In genomic region chr19:55137884-55138283, GRCm38 (mm10) we compare ENCODE assay signal across 9 mouse cellular contexts. TPM values are rescaled to one million over a fixed set of nuclear protein-coding genes. Genes with fewer than 3 reads are reported as not detected.
A peak's percentile ranks its signal among the peaks of the same experiment; 100 is the strongest.
DNase-seq lines count a peak whose midpoint lies in the region; ATAC-seq and TF ChIP-seq lines count a peak whose summit lies in the region.
"Had no signal": no experiment of that assay in that cellular context is flagged by ENCODE, and none has a peak within 500 bp of the region (broad histone marks: within the 10 kb centered on the region; RNA-seq: fewer than 3 reads in every experiment).

No protein-coding gene starts in this region.

- no peak for TF ChIP-seq POLR2A in lung, adult 2 months (IDR thresholded peaks at IDR 0.05; ENCODE audit: borderline replicate concordance, extremely low read depth, low read depth, low read length)

- no peaks in the 10 kb centered on the region for H3K27me3 ChIP-seq in lung, embryonic 16.5 days (ENCODE audit: control insufficient read depth, insufficient read depth, low read depth, low read length)
- H3K27me3 ChIP-seq in hindbrain, embryonic 10.5 days (ENCODE audit: insufficient read depth, poor library complexity, severe bottlenecking) = no peaks in the 10 kb centered on the region
- no peaks in the 10 kb centered on the region for H3K27me3 ChIP-seq in midbrain, postnatal 0 days (ENCODE audit: insufficient read depth, low read length)

- ATAC-seq in lung, embryonic 16.5 days (ENCODE audit: low read depth) = peak; percentile 88
- ATAC-seq in midbrain, postnatal 0 days (ENCODE audit: low FRiP score) = peak; percentile 76
- ATAC-seq in cerebellum, adult (ENCODE audit: insufficient number of reproducible peaks, low FRiP score, low TSS enrichment) = no peak

- 32% methylated on average over 7 of the region's 7 CpGs for WGBS in lung, embryonic 16.5 days
- WGBS in lung, adult 2 months = 32% methylated on average over 7 of the region's 7 CpGs
- 20% methylated on average over 7 of the region's 7 CpGs for WGBS in hindbrain, embryonic 10.5 days
- 20% methylated on average over 7 of the region's 7 CpGs for WGBS in midbrain, postnatal 0 days

- no peaks in the 10 kb centered on the region for H3K9me3 ChIP-seq in lung, embryonic 16.5 days (ENCODE audit: control insufficient read depth, low read length)
- H3K9me3 ChIP-seq in hindbrain, embryonic 10.5 days = no peaks in the 10 kb centered on the region
- no peaks in the 10 kb centered on the region for H3K9me3 ChIP-seq in midbrain, postnatal 0 days (ENCODE audit: low read length)

- H3K36me3 ChIP-seq in lung, embryonic 16.5 days (ENCODE audit: control insufficient read depth, insufficient read depth, low read length) = no peaks in the 10 kb centered on the region
- H3K36me3 ChIP-seq in hindbrain, embryonic 10.5 days = no peaks in the 10 kb centered on the region
- H3K36me3 ChIP-seq in midbrain, postnatal 0 days (ENCODE audit: insufficient read depth, low read length) = no peaks in the 10 kb centered on the region

- peaks cover 21% of the 10 kb centered on the region for H3K4me1 ChIP-seq in lung, embryonic 16.5 days (replicated peaks; ENCODE audit: control insufficient read depth, insufficient read depth, low read length)
- H3K4me1 ChIP-seq in lung, adult 2 months (ENCODE audit: control insufficient read depth, insufficient read depth, low read length) = peaks cover 7% of the 10 kb centered on the region
- peaks cover 44% of the 10 kb centered on the region for H3K4me1 ChIP-seq in hindbrain, embryonic 10.5 days (replicated peaks)
- H3K4me1 ChIP-seq in midbrain, postnatal 0 days (ENCODE audit: insufficient read depth, low read length) = no peaks in the 10 kb centered on the region

- no peak overlapping the region for H3K9ac ChIP-seq in lung, embryonic 16.5 days (ENCODE audit: low read length)
- H3K9ac ChIP-seq in midbrain, postnatal 0 days (replicated peaks; ENCODE audit: low read length, poor library complexity, severe bottlenecking) = no peak overlapping the region

- H3K27ac ChIP-seq in lung, embryonic 16.5 days (ENCODE audit: low read length) = peak overlapping the region; percentile 83
- H3K27ac ChIP-seq in hindbrain, embryonic 10.5 days = peak overlapping the region; percentile 79
- H3K27ac ChIP-seq in midbrain, postnatal 0 days (ENCODE audit: low read depth, low read length) = no peak overlapping the region

- H3K4me3 ChIP-seq in lung, embryonic 16.5 days (ENCODE audit: low read length) = no peak overlapping the region
- H3K4me3 ChIP-seq in lung, adult 2 months (replicated peaks; ENCODE audit: extremely low read depth, low read depth, low read length) = no peak overlapping the region
- no peak overlapping the region for H3K4me3 ChIP-seq in hindbrain, embryonic 10.5 days
- H3K4me3 ChIP-seq in midbrain, postnatal 0 days (ENCODE audit: low read depth, low read length) = no peak overlapping the region

- TF ChIP-seq CTCF in lung, adult 2 months (IDR thresholded peaks at IDR 0.05; ENCODE audit: insufficient read depth, low read length) = no peak
- TF ChIP-seq CTCF in midbrain, postnatal 0 days (IDR thresholded peaks at IDR 0.05) = no peak

- DNase-seq in heart, adult 9 months (ENCODE audit: low spot score in 2 of 2) = peak; percentile 30 to 46
- no peak for DNase-seq in heart, adult 8-10 months (ENCODE audit: low spot score)
- no peak for DNase-seq in lung, adult 2 months
- peak; percentile 42 for DNase-seq in hindbrain, embryonic 10.5 days (ENCODE audit: low spot score)
- peak; percentile 77 for DNase-seq in midbrain, postnatal 0 days (ENCODE audit: low spot score)
- no peak for DNase-seq in layer of hippocampus, postnatal 14 days (ENCODE audit: low spot score in 2 of 2)
- DNase-seq: liver had no signal

- no peak overlapping the region for H3K4me2 ChIP-seq in lung, embryonic 16.5 days (ENCODE audit: low read depth, low read length)
- no peak overlapping the region for H3K4me2 ChIP-seq in midbrain, postnatal 0 days (ENCODE audit: low read depth, low read length, poor library complexity, severe bottlenecking)

RNA-seq across cellular contexts. Expression of gene Gpam, which starts 10.8 kb away (rescaled TPM):
- 100 to 1,000 TPM; 170 to 216 (median 189) TPM for total RNA-seq in heart, adult 8-10 months (2022)
- polyA plus RNA-seq in lung, embryonic 16.5 days (2015; fragmentation: Nextera tagmentation; extraction: Ambion mirVana) = 37.4 and 37.7 TPM in 2 replicates
- 59.0 and 70.8 TPM in 2 replicates for polyA plus RNA-seq in lung, adult 2 months (2012; rRNA removed)
- 20.1 and 20.5 TPM in 2 replicates for polyA plus RNA-seq in hindbrain, embryonic 10.5 days (2016; fragmentation: Nextera tagmentation; extraction: Ambion mirVana)
- total RNA-seq in midbrain, postnatal 0 days (2014; rRNA removed) = 81.1 and 83.0 TPM in 2 replicates
- 23.6 and 24.0 TPM in 2 replicates for polyA plus RNA-seq in midbrain, postnatal 0 days (2015; fragmentation: Nextera tagmentation; extraction: Ambion mirVana)
- total RNA-seq in layer of hippocampus, postnatal 14 days (2021) = 10 to 100 TPM; 83.6 to 86.9 TPM

RNA-seq across cellular contexts. Expression of gene Tectb, which starts 42.6 kb away (rescaled TPM):
- total RNA-seq in heart, adult 8-10 months (2022) = under 1 TPM; 0.14 to 0.41 (median 0.29) TPM
- 0.30 and 0.48 TPM in 2 replicates for polyA plus RNA-seq in lung, embryonic 16.5 days (2015; fragmentation: Nextera tagmentation; extraction: Ambion mirVana)
- polyA plus RNA-seq in lung, adult 2 months (2012; rRNA removed) = 0.09 and 0.32 TPM in 2 replicates
- not detected in 2 replicates for polyA plus RNA-seq in hindbrain, embryonic 10.5 days (2016; fragmentation: Nextera tagmentation; extraction: Ambion mirVana)
- total RNA-seq in midbrain, postnatal 0 days (2014; rRNA removed) = 0.09 TPM in 1 of 2 replicates, not detected in the other
- 0.16 and 0.34 TPM in 2 replicates for polyA plus RNA-seq in midbrain, postnatal 0 days (2015; fragmentation: Nextera tagmentation; extraction: Ambion mirVana)
- total RNA-seq in layer of hippocampus, postnatal 14 days (2021) = under 1 TPM; 0.21 to 0.23 TPM

Comparison
In these comparisons a context has a peak if more than half of its experiments do, and no peak if none do; other contexts are left out.
1. DNase-seq: peak in heart, adult 9 months (2 of 2), hindbrain, embryonic 10.5 days (single experiment) and midbrain, postnatal 0 days (single experiment); none in heart, adult 8-10 months (single experiment), lung, adult 2 months (single experiment) and layer of hippocampus, postnatal 14 days (0 of 2).